Mouse (Mus musculus) cerebellum, postnatal 4 days (tissue): ENCODE data around the gene Thumpd1.
"Not testable (repeated sequence)": the region's sequence is repeated elsewhere in the genome, so short reads cannot be mapped to it uniquely, and the experiment has no call there.

Experiments used
- DNase-seq, 2 experiments: peaks; one replicate each; pipeline ENCODE4 v3.0.0; 2022; ENCODE audit warnings: low spot score in 2 of 2, mixed read lengths in 1 of 2

Gene Thumpd1

DNA sequence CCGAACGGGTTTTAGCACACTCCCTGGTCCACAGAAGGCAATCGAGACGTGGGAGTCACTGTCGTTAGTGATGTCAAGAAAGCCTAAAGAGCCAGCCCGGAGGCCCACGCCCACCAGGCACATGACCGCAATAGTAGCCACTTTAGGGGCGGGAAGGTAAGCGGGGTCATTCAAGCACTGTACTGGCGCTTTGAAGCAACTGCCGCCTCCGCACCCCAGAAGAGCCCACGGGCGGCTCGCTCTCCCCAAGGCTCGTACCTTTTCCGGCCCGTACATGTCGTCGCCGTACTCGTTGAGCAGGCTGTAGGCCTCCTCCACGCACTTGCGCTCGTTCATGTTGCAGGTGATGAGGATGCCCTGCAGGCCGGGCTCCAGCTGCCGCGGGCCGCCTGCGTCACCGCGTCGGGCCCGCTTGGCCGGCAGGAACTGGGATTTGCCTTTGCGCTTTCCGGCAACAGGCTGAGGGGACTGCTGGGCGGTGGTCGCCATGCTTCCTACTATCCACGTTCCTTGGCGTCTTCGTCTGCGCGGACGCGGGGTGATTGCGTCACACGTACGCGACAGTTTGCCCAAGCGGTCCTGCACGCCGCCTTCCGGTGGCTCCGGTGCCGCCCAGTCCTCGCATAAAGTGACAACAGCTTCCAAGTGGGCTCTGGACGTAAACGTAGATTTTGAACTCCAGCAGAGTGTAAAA lies at the start of gene Thumpd1:
Gene Thumpd1 (minus strand): TSS at position 546 of the 694 bp plus-strand sequence.
- peak; percentile 96 to 99 for DNase-seq

DNA sequence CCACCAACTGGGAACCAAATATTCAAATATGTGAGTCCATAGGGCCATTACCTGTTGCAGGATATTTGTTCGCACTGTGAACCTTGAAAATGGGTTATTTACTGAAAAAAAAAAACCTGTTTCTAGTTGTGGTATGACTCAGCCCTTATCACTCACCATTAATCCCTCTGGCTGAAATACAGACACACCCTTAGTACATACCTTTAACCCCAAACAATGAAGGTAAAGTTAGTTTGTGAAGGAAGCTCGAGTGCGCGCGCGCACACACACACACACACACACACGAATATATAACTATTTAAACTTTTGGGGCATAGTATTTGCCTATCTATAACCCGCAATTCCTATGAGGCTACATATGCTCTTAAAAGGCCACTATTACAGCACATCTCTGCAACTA lies 49.3 kb upstream of the Thumpd1 start:
- no peak for DNase-seq

GRCm38 (mm10) chr7:119766996-119767395 lies 46.4 kb upstream of the Thumpd1 start:
- DNase-seq = no peak

DNA sequence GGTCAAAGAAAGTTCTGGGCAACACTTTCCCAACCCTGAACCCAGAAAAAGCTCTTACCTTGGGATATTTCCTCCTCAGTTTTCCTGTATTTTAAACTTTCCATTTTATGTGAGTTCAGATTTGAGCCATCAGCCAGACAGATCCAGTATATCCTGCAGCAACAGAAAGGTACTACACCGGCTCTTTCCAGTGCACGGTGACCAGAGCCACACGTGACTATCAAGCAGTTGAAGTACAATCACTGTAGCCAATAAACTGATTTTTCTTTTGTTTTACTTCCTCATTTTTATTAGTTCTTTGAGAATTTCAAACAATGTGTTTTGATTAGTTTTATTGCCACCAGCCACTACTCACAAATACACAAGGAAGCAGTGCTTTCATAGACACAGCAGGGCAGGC lies 43.8 kb upstream of the Thumpd1 start:
- no peak for DNase-seq

DNA sequence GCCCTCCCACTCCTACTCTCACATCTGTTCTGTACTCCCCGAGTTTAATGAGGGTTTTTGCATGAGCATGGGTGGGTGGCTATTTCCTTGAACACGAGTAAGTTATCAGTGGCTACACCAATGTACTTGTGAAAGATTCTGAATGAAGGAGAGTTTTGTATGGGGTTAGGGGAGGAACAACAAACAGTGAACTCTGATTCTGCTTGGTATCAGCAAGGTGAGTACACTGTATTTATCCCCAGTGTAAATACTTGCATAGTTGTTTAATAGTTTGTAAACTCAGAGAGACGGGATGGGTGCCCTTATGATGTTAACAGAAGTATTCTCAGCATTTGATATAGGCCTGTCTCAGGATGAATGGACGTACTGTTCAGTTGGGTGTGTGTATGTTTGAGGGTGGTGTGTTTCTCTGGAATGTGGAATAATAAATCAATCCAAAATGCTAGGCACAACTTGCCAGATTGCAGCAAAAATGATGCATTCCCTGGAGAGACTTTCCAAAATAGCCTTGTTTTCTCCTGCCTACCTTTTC lies 41.6 kb upstream of the Thumpd1 start:
- DNase-seq = no peak

GRCm38 (mm10) chr7:119760527-119760951 lies 39.9 kb upstream of the Thumpd1 start, which contains the start of gene Acsm3:
Acsm3 (plus strand) TSS chr7:119760923.
- no peak for DNase-seq

DNA sequence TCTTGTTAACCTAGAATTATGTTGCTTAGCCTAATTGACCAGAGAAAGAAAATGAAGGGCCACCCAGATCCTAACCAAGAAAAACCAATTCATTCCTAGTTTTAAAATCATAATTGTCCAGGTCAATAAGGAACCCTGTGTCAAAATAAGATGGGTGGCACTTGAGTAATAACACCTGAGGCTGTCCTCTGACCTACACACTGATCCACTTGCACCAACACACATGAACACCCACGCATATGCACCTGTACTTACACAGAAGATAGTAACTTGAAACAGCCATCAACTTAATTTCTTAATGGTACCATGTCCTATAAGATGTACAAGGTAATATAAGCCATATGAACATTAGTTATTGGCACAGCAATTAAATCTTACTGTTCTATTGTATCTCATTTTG lies 33.1 kb upstream of the Thumpd1 start:
- no peak for DNase-seq

- DNase-seq = no peak
These were observed 29.3 kb upstream of the Thumpd1 start for GRCm38 (mm10) chr7:119749942-119750341.

DNA sequence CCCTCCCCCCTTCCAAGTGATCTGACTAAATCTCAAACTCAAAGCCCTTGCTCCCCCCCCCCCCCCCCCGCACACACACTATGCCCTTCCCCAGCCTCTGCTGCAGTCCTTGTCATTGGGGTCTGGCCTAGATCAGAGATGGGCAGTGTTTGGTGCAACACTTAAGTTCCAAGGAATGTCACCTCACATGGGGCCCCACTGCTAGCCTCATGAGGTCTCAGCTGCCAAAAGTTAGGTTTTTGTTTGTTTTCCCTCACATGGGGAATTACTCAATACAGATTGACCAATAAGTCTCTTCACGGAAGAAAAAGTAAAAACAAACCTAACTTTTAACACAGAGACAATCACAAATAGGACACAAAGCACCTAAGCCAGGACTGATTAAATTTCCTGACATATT lies 28.2 kb upstream of the Thumpd1 start:
- no peak for DNase-seq

DNA sequence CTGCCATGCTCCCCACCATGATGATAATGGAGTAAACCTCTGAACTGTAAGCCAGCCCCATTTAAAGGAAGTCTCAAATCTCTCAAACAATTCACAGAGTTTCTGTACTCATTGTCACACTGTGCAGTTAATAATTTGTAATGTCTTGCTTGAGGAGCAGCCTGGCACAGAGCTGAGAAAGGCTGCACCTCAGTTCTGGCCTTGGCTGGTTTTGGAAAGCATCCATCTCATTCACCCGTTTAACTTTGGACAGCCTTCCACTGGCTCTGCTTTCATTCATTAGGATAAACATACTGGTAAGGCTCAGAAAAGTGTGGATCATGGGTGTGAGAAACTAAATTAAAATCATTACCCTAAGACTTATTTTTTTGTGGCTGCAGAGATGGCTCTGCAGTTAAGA lies 25.3 kb upstream of the Thumpd1 start:
- no peak for DNase-seq

DNA sequence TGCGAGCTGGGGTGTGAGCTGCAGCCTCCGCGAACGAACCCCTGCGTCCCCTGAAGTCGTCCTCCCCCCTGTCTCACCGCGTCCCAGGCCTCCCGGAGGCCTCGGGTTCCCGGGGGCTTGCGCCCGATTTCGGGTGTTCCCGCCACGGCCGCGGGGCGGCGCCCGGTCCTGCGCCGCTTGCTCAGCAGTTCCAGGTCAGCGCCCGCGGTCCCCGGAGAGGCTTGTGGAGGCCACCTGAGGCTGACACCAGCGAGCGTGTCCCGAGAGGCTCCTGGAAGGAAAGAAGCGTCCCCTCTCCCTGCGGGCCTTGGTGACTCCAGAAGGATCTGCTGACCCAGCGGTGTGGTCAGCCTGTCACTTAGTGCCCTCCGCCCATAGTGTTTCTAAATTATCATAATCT lies 23.7 kb upstream of the Thumpd1 start:
- DNase-seq = no peak

DNA sequence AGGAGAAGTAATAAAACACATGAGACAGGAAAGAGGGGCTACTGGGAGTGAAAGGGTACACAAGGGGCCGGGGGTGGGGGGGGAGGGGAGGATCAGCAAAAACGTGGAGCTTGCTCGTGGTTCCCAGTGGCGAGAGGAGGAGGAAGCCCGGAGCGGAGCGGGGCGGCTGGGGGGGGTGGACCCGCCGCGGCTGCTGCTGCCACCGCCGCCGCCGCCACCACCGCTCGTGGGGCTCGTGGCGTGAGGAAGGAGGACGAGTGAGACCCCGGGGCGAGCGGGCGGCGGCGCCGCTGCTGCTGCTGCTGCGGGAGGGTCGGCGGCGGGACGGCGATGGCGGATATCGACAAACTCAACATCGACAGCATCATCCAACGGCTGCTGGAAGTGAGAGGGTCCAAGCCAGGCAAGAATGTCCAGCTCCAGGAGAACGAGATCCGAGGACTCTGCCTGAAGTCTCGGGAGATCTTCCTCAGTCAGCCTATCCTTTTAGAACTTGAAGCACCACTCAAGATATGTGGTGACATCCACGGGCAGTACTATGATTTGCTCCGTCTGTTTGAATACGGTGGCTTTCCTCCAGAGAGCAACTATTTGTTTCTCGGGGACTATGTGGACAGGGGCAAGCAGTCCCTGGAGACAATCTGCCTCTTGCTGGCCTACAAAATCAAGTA lies 19.3 kb upstream of the Thumpd1 start:
- DNase-seq = not testable (repeated sequence)

GRCm38 (mm10) chr7:119738877-119739276 lies 18.3 kb upstream of the Thumpd1 start:
- DNase-seq = no peak

DNA sequence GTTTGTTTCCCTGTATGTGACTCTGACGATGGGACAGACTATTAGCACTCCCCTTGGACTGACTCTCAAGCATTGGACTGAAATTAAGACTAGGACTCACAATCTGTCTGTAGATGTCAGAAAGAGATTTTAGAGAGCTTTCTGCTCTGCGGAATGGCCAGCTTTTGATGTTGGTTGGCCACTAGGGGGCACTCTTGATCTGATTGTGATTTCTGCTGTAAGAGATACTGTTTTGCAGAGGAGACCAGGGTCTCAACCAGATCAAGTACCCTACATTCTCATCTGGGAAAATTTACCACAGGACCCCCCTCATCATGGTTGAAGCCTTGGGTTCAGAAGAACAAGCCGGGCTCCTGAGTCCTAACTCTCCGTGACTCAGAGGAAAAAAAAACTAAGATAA lies 10.7 kb upstream of the Thumpd1 start:
- DNase-seq = not testable (repeated sequence)

GRCm38 (mm10) chr7:119727621-119728020 lies 7.0 kb upstream of the Thumpd1 start:
- no peak for DNase-seq

DNA sequence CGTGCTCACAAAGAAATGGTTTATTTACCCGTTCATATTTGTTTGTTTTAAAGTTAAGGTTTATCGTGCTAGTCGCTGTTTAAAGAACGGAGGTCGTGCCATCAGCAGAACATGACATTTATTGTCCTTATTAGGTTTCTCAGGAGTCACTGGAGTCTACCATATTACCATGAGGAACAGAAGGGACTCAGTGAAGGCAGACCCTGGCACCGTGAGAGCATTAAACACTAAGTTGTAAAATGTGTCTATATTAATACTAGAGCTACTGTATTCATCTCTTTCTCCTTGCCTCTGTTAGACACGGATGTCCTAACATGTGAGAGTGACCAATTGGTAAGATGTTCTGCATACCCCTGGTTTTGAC lies 331 bp upstream of the Thumpd1 start:
- peak in 1 of 2 experiments; percentile 6 for DNase-seq

DNA sequence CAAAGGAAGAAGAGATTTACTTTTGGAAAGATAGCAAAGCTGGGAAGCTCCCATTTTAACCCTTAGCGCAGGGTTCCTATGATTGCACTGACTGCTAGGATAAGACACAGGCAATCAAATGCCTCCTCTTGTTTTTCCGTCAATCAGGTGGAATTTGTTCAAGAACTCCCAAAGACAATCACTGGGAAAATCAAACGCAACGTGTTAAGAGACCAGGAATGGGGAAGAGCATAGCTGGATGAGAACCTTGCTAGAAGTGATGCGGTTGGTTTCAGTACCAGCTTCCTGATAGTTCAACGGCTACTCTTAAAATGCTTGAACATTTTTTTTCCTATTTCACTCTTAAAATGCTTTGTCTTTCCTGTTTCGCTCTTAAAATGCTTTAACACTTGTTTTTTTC lies 6.5 kb downstream of the Thumpd1 start:
- DNase-seq = no peak

DNA sequence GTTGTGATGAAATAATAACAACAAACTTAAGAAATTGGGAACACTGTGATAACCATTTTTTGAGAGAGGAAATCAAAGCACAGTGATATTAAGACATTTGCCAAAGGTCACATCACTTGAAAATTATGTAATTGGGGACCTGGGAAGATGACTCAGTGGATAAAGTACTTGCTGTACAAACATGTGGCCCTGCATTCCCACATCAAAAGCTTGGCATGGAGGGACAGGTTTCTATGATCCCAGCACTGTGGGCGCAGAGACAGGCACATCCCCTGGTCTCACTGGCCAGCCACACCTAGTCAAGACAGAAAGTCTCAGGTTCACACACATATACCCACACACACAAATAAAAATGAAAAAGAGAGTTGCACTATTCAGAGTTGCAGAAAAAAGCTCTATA lies 25.7 kb downstream of the Thumpd1 start:
- no peak for DNase-seq

DNA sequence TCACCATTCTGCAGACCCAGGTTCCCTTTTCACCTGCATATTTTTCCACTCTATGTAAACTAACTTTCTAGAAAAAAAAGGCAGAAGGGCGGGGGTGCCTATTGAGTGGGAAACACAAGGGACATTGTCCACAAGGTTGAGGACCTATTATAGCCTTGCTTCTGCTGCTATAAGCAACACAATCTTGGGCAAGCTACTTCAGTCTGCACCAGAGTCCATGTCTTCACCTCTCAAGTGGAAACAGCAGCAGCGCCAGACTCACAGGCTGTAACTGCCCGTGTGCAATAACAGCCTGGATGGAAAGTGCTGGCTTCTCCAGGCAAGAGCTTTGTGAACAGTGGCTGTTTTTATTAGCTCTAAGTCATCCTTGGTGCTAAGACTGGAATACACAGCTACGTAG lies 28.3 kb downstream of the Thumpd1 start:
- DNase-seq = no peak

DNA sequence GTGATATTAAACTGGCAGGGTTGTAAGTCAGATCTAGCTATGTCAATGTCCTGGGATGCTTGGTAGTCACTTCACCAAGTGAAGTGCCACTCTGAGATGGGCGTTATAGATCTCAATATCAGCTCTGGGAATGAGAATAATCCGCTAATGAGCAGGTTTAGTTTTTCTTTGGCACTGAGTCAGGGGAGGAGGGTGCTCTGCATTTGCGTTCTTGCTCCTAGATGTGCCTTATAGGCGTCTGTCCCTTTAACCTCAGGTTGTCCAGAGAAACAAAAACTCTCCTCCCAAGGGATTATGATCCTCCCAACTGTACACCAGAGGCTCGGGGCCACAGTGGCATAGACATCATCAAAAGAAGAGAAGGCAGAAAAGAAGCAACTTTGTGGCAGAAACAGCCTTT lies 30.9 kb downstream of the Thumpd1 start, which contains the start of gene Acsm4:
Gene Acsm4 (plus strand): TSS at position 301 of the 400 bp plus-strand sequence.
- no peak for DNase-seq

- DNase-seq = no peak
These were observed 37.9 kb downstream of the Thumpd1 start for GRCm38 (mm10) chr7:119682699-119683098.

- DNase-seq = no peak
These were observed 40.5 kb downstream of the Thumpd1 start for GRCm38 (mm10) chr7:119680107-119680506.

- peak in 1 of 2 experiments; percentile 23 for DNase-seq
These were observed 47.1 kb downstream of the Thumpd1 start for GRCm38 (mm10) chr7:119673465-119673864.
